Mouse (Mus musculus): ENCODE measurements around the gene Grm5. TPM values are rescaled to one million over a fixed set of nuclear protein-coding genes. Genes with fewer than 3 reads are reported as not detected.

Gene Grm5
- total RNA-seq, 1 experiment from 2014 or later = not detected

- DNase-seq = no peak
Measured at GRCm38 (mm10) chr7:88161586-88161985, 577.6 kb downstream of the Grm5 start.

Other genes starting within 250 kb of the Grm5 start
- gene Tyr, start 90.7 kb upstream of the Grm5 start, total RNA-seq (2021) = not detected in 2 replicates